Mouse (Mus musculus): ENCODE results near the gene Cenpk.

- TF ChIP-seq CTCF (IDR thresholded peaks at IDR 0.05; ENCODE audit: extremely low read depth, insufficient read depth, low read length) = no peak
- TF ChIP-seq POLR2A (IDR thresholded peaks at IDR 0.05; ENCODE audit: extremely low read depth, insufficient read depth, low read length) = no peak
Measured at GRCm38 (mm10) chr13:104227478-104227877, 933 bp upstream of the Cenpk start.
